Mouse (Mus musculus): Measurements from ENCODE around the gene Pik3r6. TPM values are rescaled to one million over a fixed set of nuclear protein-coding genes. Genes with fewer than 3 reads are reported as not detected.
A peak's percentile ranks its signal among the peaks of the same experiment; 100 is the strongest.

The Pik3r6 gene
- total RNA-seq, 2 experiments from 2014 or later = 5.0 to 6.4 TPM

DNA sequence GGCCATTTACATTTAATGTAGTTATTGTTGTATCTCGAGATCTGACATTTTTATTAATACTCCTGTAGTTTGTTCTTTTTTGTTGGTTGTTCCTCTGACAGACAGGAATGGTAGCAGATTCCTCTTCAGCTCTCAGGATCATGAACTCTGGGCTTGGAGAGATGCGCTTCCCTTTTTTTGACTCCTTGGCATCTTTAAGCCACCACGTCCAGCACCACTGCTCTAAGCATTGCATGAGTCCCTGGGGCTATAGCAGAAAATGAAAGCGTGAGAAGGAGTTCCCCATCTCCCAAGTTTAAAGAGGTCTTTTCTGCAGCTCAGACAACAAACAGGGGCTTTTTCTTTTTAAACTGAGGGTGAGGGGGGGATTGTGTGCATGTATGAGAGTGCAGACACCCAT, 16.5 kb downstream of the Pik3r6 start:
- intact Hi-C loops (cut with DNase I) = no loop called here
- DNase-seq (ENCODE audit: extremely low spot score in 1 of 2, low spot score in 2 of 2) = no peak
- no peak for TF ChIP-seq CTCF (IDR thresholded peaks at IDR 0.05)
- no peak overlapping the region for H3K27ac ChIP-seq
- no peak overlapping the region for H3K4me3 ChIP-seq

- Histone ChIP-seq H3K27ac (no peak overlapping the region), H3K4me3 (no peak overlapping the region)
- intact Hi-C loops (cut with DNase I) = no loop called here
- TF ChIP-seq CTCF (IDR thresholded peaks at IDR 0.05) = no peak
- DNase-seq (ENCODE audit: extremely low spot score in 1 of 2, low spot score in 2 of 2) = no peak
Observed at GRCm38 (mm10) chr11:68519815-68520214, 17.0 kb downstream of the Pik3r6 start.

DNA sequence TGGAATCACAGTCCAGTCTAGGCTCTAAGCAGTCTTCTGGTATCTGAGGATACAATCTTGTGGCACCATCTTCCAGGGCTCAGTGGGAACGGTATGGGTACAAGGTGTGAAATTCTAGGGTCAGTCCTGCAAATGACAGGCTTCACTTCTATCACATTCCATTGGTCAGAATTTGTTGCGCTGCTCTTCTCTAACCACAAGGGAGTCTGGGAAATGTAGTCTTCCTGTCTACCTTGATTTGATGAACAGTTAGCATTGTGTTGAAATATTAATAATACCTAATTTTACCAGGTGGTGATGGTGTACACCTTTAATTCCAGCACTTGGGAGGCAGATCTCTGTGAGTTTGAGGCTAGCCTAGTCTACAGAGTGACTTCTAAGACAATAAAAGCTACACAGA, 17.6 kb downstream of the Pik3r6 start:
- intact Hi-C loops (cut with DNase I) = no loop called here
- H3K27ac ChIP-seq = no peak overlapping the region
- DNase-seq (ENCODE audit: extremely low spot score in 1 of 2, low spot score in 2 of 2) = no peak
- no peak overlapping the region for H3K4me3 ChIP-seq
- TF ChIP-seq CTCF (IDR thresholded peaks at IDR 0.05) = no peak

GRCm38 (mm10) chr11:68521352-68521751, 18.5 kb downstream of the Pik3r6 start:
- no peak for DNase-seq (ENCODE audit: extremely low spot score in 1 of 2, low spot score in 2 of 2)

DNA sequence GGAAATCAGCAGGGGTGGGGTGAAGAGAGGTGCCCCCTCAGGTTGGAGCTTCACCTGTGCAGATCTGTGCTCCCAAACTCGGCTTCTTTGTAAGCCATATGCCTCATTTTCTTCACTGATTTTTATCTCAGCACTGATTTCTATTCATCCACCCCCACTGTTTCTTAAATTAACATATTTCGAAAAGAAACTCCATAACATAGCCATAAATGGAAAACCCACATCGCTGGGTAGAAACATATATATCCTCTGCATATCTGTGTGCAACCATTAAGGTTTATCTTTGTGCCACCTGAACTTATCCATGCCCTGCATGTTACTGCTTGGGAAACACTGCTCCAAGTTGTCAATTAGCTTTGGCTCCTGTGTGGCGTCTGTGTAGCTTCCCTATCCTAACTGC, 23.6 kb downstream of the Pik3r6 start:
- Histone ChIP-seq H3K27ac (peak overlapping the region; percentile 89), H3K4me3 (no peak overlapping the region)
- intact Hi-C loops (cut with DNase I) = no loop called here
- no peak for TF ChIP-seq CTCF (IDR thresholded peaks at IDR 0.05)
- DNase-seq (ENCODE audit: extremely low spot score in 1 of 2, low spot score in 2 of 2) = no peak

More at GRCm38 (mm10) chr11:68521352-68521751, 18.5 kb downstream of the Pik3r6 start:
- intact Hi-C loops (cut with DNase I) = no loop called here
- H3K27ac ChIP-seq = no peak overlapping the region
- TF ChIP-seq CTCF (IDR thresholded peaks at IDR 0.05) = no peak; the same call in 1 of the 2 replicates
- H3K4me3 ChIP-seq = no peak overlapping the region

- Histone ChIP-seq H3K27ac (peak overlapping the region; percentile 60), H3K4me3 (no peak overlapping the region)
- DNase-seq (ENCODE audit: extremely low spot score in 1 of 2, low spot score in 2 of 2) = peak; percentile 51 to 66
- peak; percentile 61 for TF ChIP-seq CTCF (IDR thresholded peaks at IDR 0.05)
- intact Hi-C loops (cut with DNase I) = no loop called here
Observed at GRCm38 (mm10) chr11:68531066-68531806, 28.4 kb downstream of the Pik3r6 start.

GRCm38 (mm10) chr11:68531941-68532535, 29.2 kb downstream of the Pik3r6 start:
- Histone ChIP-seq H3K27ac (peak overlapping the region; percentile 60; the same call in 1 of the 2 replicates), H3K4me3 (no peak overlapping the region)
- intact Hi-C loops (cut with DNase I) = no loop called here
- no peak for TF ChIP-seq CTCF (IDR thresholded peaks at IDR 0.05)
- DNase-seq (ENCODE audit: extremely low spot score in 1 of 2, low spot score in 2 of 2) = no peak

DNA sequence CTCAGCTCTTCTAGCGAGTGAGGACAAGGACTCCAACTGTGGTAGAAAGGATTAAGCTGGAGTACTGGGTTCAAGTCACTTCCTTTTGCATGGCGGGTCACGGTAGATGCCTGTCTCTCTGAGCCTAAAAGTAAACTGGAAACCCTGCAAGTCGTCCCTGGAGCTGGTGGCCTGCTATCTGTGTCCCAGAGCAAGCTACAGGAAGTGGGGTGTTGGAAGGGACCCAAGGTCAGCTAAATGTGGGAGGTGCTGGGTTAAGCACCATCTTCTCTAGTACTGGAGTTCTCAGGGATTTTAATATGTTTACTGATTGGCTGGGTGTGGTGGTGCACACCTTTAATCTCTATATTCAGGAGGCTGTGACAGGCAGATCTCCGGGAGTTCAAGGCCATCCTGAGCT, 30.0 kb downstream of the Pik3r6 start:
- H3K27ac ChIP-seq = no peak overlapping the region
- intact Hi-C loops (cut with DNase I) = no loop called here
- no peak for TF ChIP-seq CTCF (IDR thresholded peaks at IDR 0.05)
- DNase-seq (ENCODE audit: extremely low spot score in 1 of 2, low spot score in 2 of 2) = no peak
- no peak overlapping the region for H3K4me3 ChIP-seq

- DNase-seq (ENCODE audit: extremely low spot score in 1 of 2, low spot score in 2 of 2) = no peak
- no peak for TF ChIP-seq CTCF (IDR thresholded peaks at IDR 0.05)
- intact Hi-C loops (cut with DNase I) = no loop called here
- no peak overlapping the region for H3K27ac ChIP-seq
- H3K4me3 ChIP-seq = no peak overlapping the region
Observed at GRCm38 (mm10) chr11:68533971-68534475, 31.2 kb downstream of the Pik3r6 start.

- intact Hi-C loops (cut with DNase I) = no loop called here
- no peak for DNase-seq (ENCODE audit: extremely low spot score in 1 of 2, low spot score in 2 of 2)
- peak overlapping the region; percentile 28; the same call in 1 of the 2 replicates for H3K27ac ChIP-seq
- TF ChIP-seq CTCF (IDR thresholded peaks at IDR 0.05) = no peak
- H3K4me3 ChIP-seq = no peak overlapping the region
Observed at GRCm38 (mm10) chr11:68536026-68536425, 33.2 kb downstream of the Pik3r6 start.

DNA sequence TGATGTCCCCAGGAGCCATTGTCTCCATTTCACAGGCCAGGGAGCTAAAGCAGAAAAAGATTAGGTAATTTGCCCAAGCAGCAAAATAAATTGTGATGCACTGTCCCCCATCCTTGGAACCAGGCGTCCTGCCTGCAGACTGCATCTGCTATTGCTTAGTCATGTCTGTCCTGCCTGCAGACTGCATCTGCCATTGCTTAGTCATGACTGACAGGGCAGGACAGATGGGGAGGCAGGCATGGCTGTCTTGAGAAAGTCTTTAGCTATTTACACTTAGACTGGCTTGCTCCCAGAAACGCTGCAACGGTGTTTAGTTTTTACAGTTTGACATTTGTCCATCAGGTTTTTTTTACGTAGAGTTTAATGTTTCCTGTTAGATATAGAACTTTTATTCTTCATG, 33.6 kb downstream of the Pik3r6 start:
- H3K4me3 ChIP-seq = no peak overlapping the region
- intact Hi-C loops (cut with DNase I) = no loop called here
- peak overlapping the region; percentile 28; the same call in 1 of the 2 replicates for H3K27ac ChIP-seq
- DNase-seq (ENCODE audit: extremely low spot score in 1 of 2, low spot score in 2 of 2) = peak; percentile 43 to 49
- no peak for TF ChIP-seq CTCF (IDR thresholded peaks at IDR 0.05)

GRCm38 (mm10) chr11:68539621-68540020, 36.8 kb downstream of the Pik3r6 start:
- Histone ChIP-seq H3K27ac (no peak overlapping the region; the same call in 1 of the 2 replicates), H3K4me3 (no peak overlapping the region)
- intact Hi-C loops (cut with DNase I) = no loop called here
- no peak for DNase-seq (ENCODE audit: extremely low spot score in 1 of 2, low spot score in 2 of 2)
- no peak for TF ChIP-seq CTCF (IDR thresholded peaks at IDR 0.05)

Measured in left cerebral cortex, adult 2 months (tissue).